Mouse (Mus musculus) embryonic facial prominence, embryonic 14.5 days (tissue): ENCODE data around the gene Mtmr3. TPM values are rescaled to one million over a fixed set of nuclear protein-coding genes. Genes with fewer than 3 reads are reported as not detected.
"Not testable (repeated sequence)": the region's sequence is repeated elsewhere in the genome, so short reads cannot be mapped to it uniquely, and the experiment has no call there.

Experiments used
- ATAC-seq: fragments of 200-750 bp; cut with Nextera tagmentation; 2 replicates; pipeline ENCODE4 v1.8.0; 2017; ENCODE audit warnings: low read depth, moderate number of reproducible peaks, moderate TSS enrichment
- DNase-seq: peaks from one replicate; pipeline ENCODE4 v3.0.0-alpha.2; 2015; ENCODE audit warnings: low spot score
- H3K27ac ChIP-seq: fragments of 300-500 bp; sonication (generic); replicated peaks from 2 replicates; pipeline ENCODE4 v1.5.1; 2014; ENCODE audit warnings: low read depth, mild to moderate bottlenecking, low read length, moderate library complexity
- H3K27me3 ChIP-seq: fragments of 300-500 bp; sonication (generic); replicated peaks from 2 replicates; pipeline ENCODE4 v1.6.1; 2014; ENCODE audit warnings: low read length; ENCODE audit not compliant: control insufficient read depth, insufficient read depth
- H3K36me3 ChIP-seq: fragments of 300-500 bp; sonication (generic); 2 replicates; pipeline ENCODE4 v1.6.1; 2014; ENCODE audit warnings: low read length, mixed read lengths; ENCODE audit not compliant: control insufficient read depth, insufficient read depth
- H3K4me1 ChIP-seq: fragments of 300-500 bp; sonication (generic); 2 replicates; pipeline ENCODE4 v1.6.1; 2014; ENCODE audit warnings: antibody characterized with exemption, low read length; ENCODE audit not compliant: control insufficient read depth, insufficient read depth
- H3K4me2 ChIP-seq: fragments of 300-500 bp; sonication (generic); 2 replicates; pipeline ENCODE4 v1.6.1; 2014; ENCODE audit warnings: low read depth, mild to moderate bottlenecking, low read length, moderate library complexity, mixed read lengths
- H3K4me3 ChIP-seq: fragments of 300-500 bp; sonication (generic); 2 replicates; pipeline ENCODE4 v1.5.1; 2014; ENCODE audit warnings: low read depth, mild to moderate bottlenecking, low read length
- H3K9ac ChIP-seq: fragments of 300-500 bp; sonication (generic); 2 replicates; pipeline ENCODE4 v1.6.1; 2014; ENCODE audit warnings: low read depth, mild to moderate bottlenecking, low read length, moderate library complexity, mixed read lengths
- H3K9me3 ChIP-seq: fragments of 300-500 bp; sonication (generic); 2 replicates; pipeline ENCODE4 v1.6.1; 2016; ENCODE audit warnings: low read length; ENCODE audit not compliant: control insufficient read depth
- WGBS: fragments of 180-500 bp; shearing (Covaris S2); extraction: QIAGEN DNeasy Blood & Tissue Kit; methylation state at CpG from one replicate; pipeline ENCODE4 v1.1.7; 2014; 5-methylcytosine and 5-hydroxymethylcytosine counted together
- polyA plus RNA-seq: library from polyadenylated mRNA; unstranded; fragments of >200 nt; fragmentation: Nextera tagmentation; extraction: Ambion mirVana; gene quantifications from 2 replicates; pipeline ENCODE4 v1.2.1, GENCODE M21; 2014

Gene Mtmr3
- polyA plus RNA-seq, 1 experiment from 2014 or later: 27.7 TPM

DNA sequence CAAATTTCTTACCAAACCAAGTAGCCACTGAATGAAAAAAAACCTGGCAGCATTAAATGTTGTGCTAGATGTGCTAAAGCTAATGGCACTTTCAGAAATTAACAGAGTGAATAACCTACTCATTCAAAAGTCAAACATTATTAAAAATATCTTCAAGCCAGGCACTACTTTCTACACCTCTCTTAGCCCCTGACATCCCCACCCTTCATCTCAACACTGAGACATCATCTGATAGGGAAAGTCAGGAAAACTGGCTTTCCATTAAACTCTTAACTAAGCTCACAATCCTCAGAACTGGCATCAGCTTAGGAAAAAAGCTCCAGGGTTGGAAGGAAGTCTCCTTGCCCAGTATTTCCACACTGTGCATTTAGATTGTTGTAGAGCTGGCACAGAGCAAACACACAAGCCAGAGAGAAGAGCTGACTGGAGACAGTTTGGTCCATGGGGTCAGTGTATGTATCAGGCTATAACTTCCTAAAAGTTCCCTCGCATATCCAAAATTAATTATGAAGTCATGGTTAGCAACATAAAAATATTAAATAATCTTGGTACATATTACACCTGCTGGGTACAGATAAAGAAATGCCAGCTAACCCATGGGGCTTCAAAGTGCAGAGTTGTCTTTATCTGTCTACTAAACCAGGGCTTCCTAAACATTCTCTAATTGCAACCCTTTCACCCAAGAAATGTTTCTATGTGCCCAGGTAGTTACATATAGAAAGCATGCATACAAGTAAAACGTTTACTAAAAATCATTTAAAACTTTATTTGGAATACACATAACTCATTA, 41.2 kb downstream of the Mtmr3 start:
- Histone ChIP-seq H3K9ac (no peak overlapping the region), H3K4me1 (no peaks in the 10 kb centered on the region), H3K27ac (no peak overlapping the region), H3K36me3 (no peaks in the 10 kb centered on the region), H3K4me2 (no peak overlapping the region), H3K9me3 (no peaks in the 10 kb centered on the region), H3K4me3 (no peak overlapping the region), H3K27me3 (no peaks in the 10 kb centered on the region)
- 89% methylated on average over 2 of the region's 2 CpGs for WGBS
- no peak for ATAC-seq
- DNase-seq: no peak

DNA sequence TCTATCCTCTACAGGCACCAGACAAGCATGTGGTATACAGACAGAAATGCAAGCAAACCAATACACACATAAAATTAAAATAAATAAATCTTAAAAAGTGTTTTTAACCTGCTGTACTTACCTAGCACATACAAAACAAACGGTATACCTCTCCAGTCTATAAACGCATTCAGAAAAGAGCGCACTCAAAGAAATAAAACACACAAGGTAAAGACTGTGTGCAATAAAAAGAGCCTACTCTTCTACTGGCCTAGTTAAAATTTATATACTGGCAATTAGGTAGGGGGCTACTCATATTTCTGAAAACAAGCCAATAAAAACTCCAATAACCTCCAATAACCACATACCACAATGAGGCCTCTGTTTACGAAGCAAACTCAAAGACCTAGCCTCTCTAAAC, 47.1 kb downstream of the Mtmr3 start:
- DNase-seq (no peak), ATAC-seq (no peak)
- H3K27ac ChIP-seq: no peak overlapping the region
- no peak overlapping the region for H3K9ac ChIP-seq
- no peaks in the 10 kb centered on the region for H3K36me3 ChIP-seq
- no peaks in the 10 kb centered on the region for H3K27me3 ChIP-seq
- H3K4me1 ChIP-seq: 0 out of 2 replicates have a peak, but pooled peaks cover 1% of the 10 kb centered on the region
- WGBS: 79% methylated on average over 4 of the region's 4 CpGs
- H3K9me3 ChIP-seq: no peaks in the 10 kb centered on the region
- no peak overlapping the region for H3K4me3 ChIP-seq
- no peak overlapping the region for H3K4me2 ChIP-seq

DNA sequence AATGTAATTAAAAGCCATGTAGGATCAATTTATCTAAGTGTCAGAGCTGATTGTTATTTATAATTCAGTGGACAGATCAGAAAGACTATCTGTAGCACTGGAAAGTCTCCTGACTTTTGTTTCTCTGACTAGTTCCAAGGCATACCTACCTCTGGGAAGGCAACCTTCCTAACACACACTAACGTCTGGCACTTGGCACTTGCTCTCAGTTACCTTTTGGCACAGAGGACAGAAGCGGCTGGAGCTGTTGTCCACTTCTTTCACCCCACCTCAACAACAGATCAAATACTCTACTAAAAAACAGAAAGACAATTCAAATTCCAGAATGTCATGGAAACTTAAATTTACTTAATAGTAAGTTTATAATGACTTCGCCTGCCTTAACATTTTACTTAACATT, 48.7 kb downstream of the Mtmr3 start:
- DNase-seq (no peak), ATAC-seq (no peak)
- H3K9ac ChIP-seq: no peak overlapping the region
- no peaks in the 10 kb centered on the region for H3K9me3 ChIP-seq
- H3K4me2 ChIP-seq: no peak overlapping the region
- no peaks in the 10 kb centered on the region for H3K27me3 ChIP-seq
- peaks cover 4% of the 10 kb centered on the region; the same call in 1 of the 2 replicates for H3K4me1 ChIP-seq
- WGBS: 72% methylated on average over 3 of the region's 3 CpGs
- H3K36me3 ChIP-seq: no peaks in the 10 kb centered on the region
- no peak overlapping the region for H3K4me3 ChIP-seq
- no peak overlapping the region for H3K27ac ChIP-seq

DNA sequence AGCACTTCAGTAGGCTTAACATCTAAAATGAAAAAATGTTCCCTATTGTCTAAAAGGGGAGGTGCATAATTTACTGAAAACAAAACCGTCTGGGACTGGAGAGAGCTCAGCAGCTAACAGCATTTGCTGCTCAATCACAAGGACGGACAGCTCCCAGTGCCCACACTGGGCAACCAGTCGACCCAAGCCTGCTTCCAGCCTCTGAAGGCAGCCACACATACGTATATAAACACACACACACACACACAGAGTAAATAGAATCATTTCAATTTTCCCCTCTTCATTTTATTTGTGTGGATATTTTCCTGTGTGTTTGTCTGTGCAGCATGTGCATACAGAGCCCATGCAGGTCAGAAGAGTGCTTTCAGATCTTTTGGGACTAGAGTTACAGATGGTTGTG, 49.3 kb downstream of the Mtmr3 start:
- H3K9me3 ChIP-seq: no peaks in the 10 kb centered on the region
- ATAC-seq (no peak), DNase-seq (no peak)
- no peak overlapping the region for H3K4me3 ChIP-seq
- peaks cover 4% of the 10 kb centered on the region; the same call in 1 of the 2 replicates for H3K4me1 ChIP-seq
- WGBS: 58% methylated on average over 4 of the region's 4 CpGs
- no peak overlapping the region for H3K27ac ChIP-seq
- no peak overlapping the region for H3K4me2 ChIP-seq
- H3K36me3 ChIP-seq: no peaks in the 10 kb centered on the region
- H3K9ac ChIP-seq: no peak overlapping the region
- no peaks in the 10 kb centered on the region for H3K27me3 ChIP-seq

DNA sequence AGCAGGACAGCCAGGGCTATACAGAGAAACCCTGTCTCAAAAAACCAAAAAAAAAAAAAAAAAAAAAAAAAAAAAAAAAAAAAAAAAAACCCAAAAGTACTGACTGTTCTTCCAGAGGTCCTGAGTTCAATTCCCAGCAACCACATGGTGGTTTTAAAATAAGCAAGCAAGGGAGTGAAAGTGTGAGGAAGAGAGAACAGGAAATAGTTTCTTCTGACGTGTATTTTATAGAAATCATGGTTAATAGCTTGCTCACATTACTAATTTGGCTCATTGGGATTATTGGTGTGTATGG, 50.1 kb downstream of the Mtmr3 start:
- 81% methylated on average over 1 of the region's 1 CpGs for WGBS

DNA sequence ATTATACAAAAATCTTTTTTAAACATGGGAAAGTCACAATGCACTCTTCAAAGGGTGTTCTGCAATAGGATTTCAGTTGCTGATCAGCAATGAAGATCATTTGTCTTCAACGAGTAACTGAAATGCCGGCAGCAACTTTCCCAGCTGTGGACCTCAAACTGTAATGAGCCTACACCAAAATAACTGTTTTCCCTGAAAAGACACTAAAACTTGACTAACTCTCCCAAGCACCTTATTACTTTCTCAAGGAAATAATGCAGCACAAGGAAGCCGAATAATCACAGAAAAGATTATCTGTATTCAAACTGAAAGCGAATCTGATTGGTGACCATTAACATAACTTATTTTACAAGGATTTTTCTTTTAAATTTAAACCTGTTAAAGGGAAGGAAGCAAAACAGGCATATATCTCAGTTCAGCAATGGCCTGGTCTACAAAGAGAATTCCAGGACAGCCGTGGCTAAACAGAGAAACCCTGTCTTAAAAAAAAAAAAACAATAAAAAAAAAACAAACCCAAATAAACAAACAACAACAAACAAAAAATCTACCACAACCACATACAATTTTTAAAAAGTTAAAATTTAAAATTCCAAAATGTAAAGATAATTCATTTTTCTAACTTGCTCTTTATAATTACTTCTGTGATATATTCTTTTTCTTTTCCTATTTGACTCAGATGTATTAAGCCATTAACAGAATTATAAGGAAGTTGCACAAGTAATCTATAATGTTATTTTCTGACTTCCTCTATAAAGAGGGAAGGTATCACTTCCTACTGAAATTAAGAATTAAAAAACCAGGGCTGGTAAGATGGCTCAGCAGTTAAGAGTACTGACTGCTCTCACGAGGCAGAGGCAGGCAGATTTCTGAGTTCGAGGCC, 50.7 kb downstream of the Mtmr3 start:
- 0 out of 2 replicates have a peak overlapping the region, but pooled peaks have one; percentile 2 for H3K27ac ChIP-seq
- H3K27me3 ChIP-seq: no peaks in the 10 kb centered on the region
- DNase-seq (no peak), ATAC-seq (no peak)
- peaks cover 4% of the 10 kb centered on the region; the same call in 1 of the 2 replicates for H3K4me1 ChIP-seq
- 77% methylated on average over 7 of the region's 7 CpGs for WGBS
- no peaks in the 10 kb centered on the region for H3K36me3 ChIP-seq
- no peak overlapping the region for H3K4me3 ChIP-seq
- no peak overlapping the region for H3K4me2 ChIP-seq
- H3K9ac ChIP-seq: no peak overlapping the region
- H3K9me3 ChIP-seq: no peaks in the 10 kb centered on the region

More for the DNA sequence above, 50.1 kb downstream of the Mtmr3 start:
- not testable (repeated sequence) for H3K36me3 ChIP-seq, H3K4me2 ChIP-seq, H3K9me3 ChIP-seq, H3K4me3 ChIP-seq, H3K4me1 ChIP-seq, ATAC-seq, H3K27ac ChIP-seq, H3K9ac ChIP-seq, DNase-seq, H3K27me3 ChIP-seq

DNA sequence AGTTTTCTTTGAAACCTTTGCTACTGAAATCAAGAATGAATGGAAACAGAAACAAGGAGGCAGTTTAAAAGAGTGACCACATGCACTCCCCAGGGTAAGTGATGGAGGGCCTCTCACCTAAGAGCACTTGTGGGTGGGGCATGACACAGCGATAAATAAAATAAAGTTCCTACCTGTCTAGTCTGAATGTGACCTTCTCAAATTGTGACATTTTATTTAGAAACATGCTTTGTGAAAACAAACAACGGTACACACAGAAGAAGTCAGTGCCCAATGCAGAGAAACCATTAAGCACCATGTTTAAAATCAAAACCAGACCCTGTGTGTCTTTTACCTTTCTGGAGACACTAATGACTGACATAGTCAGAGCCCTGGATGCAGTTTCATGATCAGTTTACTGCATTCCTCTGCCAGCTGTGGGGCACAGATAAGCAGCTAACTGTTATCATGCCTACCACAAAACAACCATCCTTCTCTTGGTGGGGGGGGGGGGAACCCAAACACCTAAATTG, 51.6 kb downstream of the Mtmr3 start:
- no peak for ATAC-seq
- WGBS: 67% methylated on average over 2 of the region's 2 CpGs

DNA sequence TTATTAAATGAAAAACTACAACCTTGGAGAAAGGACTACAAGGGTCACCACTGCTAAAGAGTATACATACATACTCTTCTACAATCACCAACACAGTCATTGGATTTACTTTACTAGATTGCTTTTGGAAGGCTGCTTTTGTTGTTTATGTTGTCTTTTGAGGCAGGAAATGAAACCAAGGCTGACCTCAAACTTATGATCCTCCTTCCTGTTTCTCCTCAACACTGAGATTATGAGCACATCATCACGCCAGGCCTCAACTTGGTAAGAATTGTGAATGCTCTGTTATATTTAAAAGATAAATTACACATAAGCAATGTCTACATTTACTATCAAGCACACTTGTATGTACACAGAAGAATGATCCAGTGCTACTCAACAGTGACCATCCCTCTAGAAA, 58.0 kb downstream of the Mtmr3 start:
- Histone ChIP-seq H3K9me3 (no peaks in the 10 kb centered on the region), H3K4me1 (no peaks in the 10 kb centered on the region)
- 83% methylated on average over 1 of the region's 1 CpGs for WGBS

More for the DNA sequence above, 51.6 kb downstream of the Mtmr3 start:
- Histone ChIP-seq H3K27me3 (no peaks in the 10 kb centered on the region), H3K36me3 (no peaks in the 10 kb centered on the region), H3K4me1 (peaks cover 4% of the 10 kb centered on the region; the same call in 1 of the 2 replicates), H3K4me2 (no peak overlapping the region), H3K4me3 (no peak overlapping the region), H3K27ac (no peak overlapping the region), H3K9ac (no peak overlapping the region), H3K9me3 (no peaks in the 10 kb centered on the region)
- no peak for DNase-seq

More for the DNA sequence above, 58.0 kb downstream of the Mtmr3 start:
- no peak for DNase-seq
- H3K9ac ChIP-seq: no peak overlapping the region
- H3K27me3 ChIP-seq: no peaks in the 10 kb centered on the region
- no peak overlapping the region for H3K4me3 ChIP-seq
- H3K27ac ChIP-seq: no peak overlapping the region
- no peak for ATAC-seq
- no peaks in the 10 kb centered on the region for H3K36me3 ChIP-seq
- no peak overlapping the region for H3K4me2 ChIP-seq
